In genomic region chr15:95525997-95526396, GRCm38 (mm10) we compare ENCODE assay signal across 8 mouse cellular contexts. TPM values are rescaled to one million over a fixed set of nuclear protein-coding genes. Genes with fewer than 3 reads are reported as not detected.
DNase-seq lines count a peak whose midpoint lies in the region.

No protein-coding gene starts in this region.

- H3K4me1 ChIP-seq in midbrain, embryonic 10.5 days, result peaks cover 41% of the 10 kb centered on the region

- peak overlapping the region; percentile 84 for H3K4me3 ChIP-seq in midbrain, embryonic 10.5 days

- H3K27me3 ChIP-seq in midbrain, embryonic 10.5 days (ENCODE audit: low read depth, poor library complexity, severe bottlenecking), result peaks cover 26% of the 10 kb centered on the region

- H3K36me3 ChIP-seq in midbrain, embryonic 10.5 days, result no peaks in the 10 kb centered on the region; the same call in 1 of the 2 replicates

- DNase-seq in layer of hippocampus, adult 11-12 months (ENCODE audit: low spot score), result peak; percentile 69
- DNase-seq in layer of hippocampus, adult 9-10 months (ENCODE audit: low spot score), result no peak
- peak; percentile 73 to 76 for DNase-seq in cerebellum, postnatal 36 days
- peak; percentile 63 to 71 for DNase-seq in frontal cortex, postnatal 36 days (ENCODE audit: low spot score in 2 of 2)
- DNase-seq in midbrain, embryonic 10.5 days (ENCODE audit: low spot score), result peak; percentile 52
- DNase-seq in testis, postnatal 10 days (ENCODE audit: low spot score), result peak; percentile 42
- DNase-seq in heart, adult 9 months (ENCODE audit: low spot score in 2 of 2), result no peak
- no peak for DNase-seq in urinary bladder, postnatal 36 days (ENCODE audit: low spot score in 2 of 2)

- no peak overlapping the region for H3K27ac ChIP-seq in midbrain, embryonic 10.5 days (replicated peaks)

- H3K9me3 ChIP-seq in midbrain, embryonic 10.5 days (replicated peaks), result no peaks in the 10 kb centered on the region

- 11% methylated on average over 5 of the region's 5 CpGs for WGBS in midbrain, embryonic 10.5 days

RNA-seq across cellular contexts. Expression of gene Nell2, which starts 2.4 kb away (rescaled TPM):
- 50.7 and 67.0 TPM in 2 replicates for polyA plus RNA-seq in midbrain, embryonic 10.5 days (2016; fragmentation: Nextera tagmentation; extraction: Ambion mirVana)

Comparison
In these comparisons a context has a peak if more than half of its experiments do, and no peak if none do; other contexts are left out.
1. DNase-seq: peak in layer of hippocampus, adult 11-12 months (single experiment), cerebellum, postnatal 36 days (2 of 2), frontal cortex, postnatal 36 days (2 of 2), midbrain, embryonic 10.5 days (single experiment) and testis, postnatal 10 days (single experiment); none in layer of hippocampus, adult 9-10 months (single experiment), heart, adult 9 months (0 of 2) and urinary bladder, postnatal 36 days (0 of 2).